In genomic region chr17:13677225-13678148, GRCm38 (mm10) we compare ENCODE assay signal across 11 mouse cellular contexts.
DNase-seq lines count a peak whose midpoint lies in the region; ATAC-seq and TF ChIP-seq lines count a peak whose summit lies in the region.
"Had no signal": no experiment of that assay in that cellular context is flagged by ENCODE, and none has a peak within 500 bp of the region (broad histone marks: within the 10 kb centered on the region; RNA-seq: fewer than 3 reads in every experiment).

No protein-coding gene starts in this region.

- intact Hi-C loops in heart, adult 2 months (cut with DNase I): no loop called here
- intact Hi-C loops in heart, postnatal 14 days (cut with DNase I): no loop called here
- intact Hi-C loops in gastrocnemius, postnatal 36 days (cut with DNase I): no loop called here

- H3K4me1 ChIP-seq in heart, adult 2 months (ENCODE audit: control insufficient read depth, insufficient read depth, low read length): peaks cover 13% of the 10 kb centered on the region
- peaks cover 4% of the 10 kb centered on the region; the same call in 1 of the 2 replicates for H3K4me1 ChIP-seq in lung, postnatal 0 days (ENCODE audit: insufficient read depth, low read depth, low read length)
- peaks cover 3% of the 10 kb centered on the region for H3K4me1 ChIP-seq in hindbrain, embryonic 16.5 days (ENCODE audit: control insufficient read depth, insufficient read depth, low read depth, low read length)
- 0 out of 2 replicates have a peak, but pooled peaks cover 3% of the 10 kb centered on the region for H3K4me1 ChIP-seq in stomach, embryonic 16.5 days (ENCODE audit: control insufficient read depth, insufficient read depth, low read length)

- H3K4me3 ChIP-seq in heart, adult 2 months: no peak overlapping the region
- no peak overlapping the region for H3K4me3 ChIP-seq in lung, postnatal 0 days (ENCODE audit: low read depth, low read length)
- H3K4me3 ChIP-seq in hindbrain, embryonic 16.5 days (ENCODE audit: low read length): no peak overlapping the region
- H3K4me3 ChIP-seq in stomach, embryonic 16.5 days (replicated peaks; ENCODE audit: low read length): no peak overlapping the region

- no peak for ATAC-seq in lung, postnatal 0 days
- no peak for ATAC-seq in hindbrain, embryonic 16.5 days
- no peak for ATAC-seq in stomach, embryonic 16.5 days (ENCODE audit: insufficient read depth, low FRiP score)

- no peak for TF ChIP-seq CTCF in heart, adult 2 months (IDR thresholded peaks at IDR 0.05)
- TF ChIP-seq CTCF in lung, postnatal 0 days (IDR thresholded peaks at IDR 0.05): no peak

- 0 out of 2 replicates have a peak overlapping the region, but pooled peaks have one; percentile 8 for H3K4me2 ChIP-seq in lung, postnatal 0 days (replicated peaks; ENCODE audit: low read depth, low read length)
- peak overlapping the region; percentile 37 for H3K4me2 ChIP-seq in hindbrain, embryonic 16.5 days (ENCODE audit: low read length)
- H3K4me2 ChIP-seq in stomach, embryonic 16.5 days (ENCODE audit: low read depth, low read length): no peak overlapping the region

- H3K79me2 ChIP-seq in heart, adult 2 months (replicated peaks; ENCODE audit: control insufficient read depth, insufficient read depth, low read length): no peaks in the 10 kb centered on the region

- no peaks in the 10 kb centered on the region for H3K27me3 ChIP-seq in heart, adult 2 months (ENCODE audit: control insufficient read depth, insufficient read depth, low read length)
- H3K27me3 ChIP-seq in lung, postnatal 0 days (replicated peaks; ENCODE audit: insufficient read depth, low read length): no peaks in the 10 kb centered on the region
- H3K27me3 ChIP-seq in hindbrain, embryonic 16.5 days (replicated peaks; ENCODE audit: control insufficient read depth, insufficient read depth, low read length): no peaks in the 10 kb centered on the region
- no peaks in the 10 kb centered on the region for H3K27me3 ChIP-seq in stomach, embryonic 16.5 days (ENCODE audit: control insufficient read depth, insufficient read depth, low read length)

- no peaks in the 10 kb centered on the region for H3K9me3 ChIP-seq in lung, postnatal 0 days (ENCODE audit: low read length)
- no peaks in the 10 kb centered on the region for H3K9me3 ChIP-seq in hindbrain, embryonic 16.5 days (ENCODE audit: control insufficient read depth, low read length)
- H3K9me3 ChIP-seq in stomach, embryonic 16.5 days (replicated peaks; ENCODE audit: control insufficient read depth, low read length): no peaks in the 10 kb centered on the region

- no peak for TF ChIP-seq EP300 in heart, adult 2 months (IDR thresholded peaks at IDR 0.05; ENCODE audit: insufficient read depth, low read depth, low read length)
- no peak for TF ChIP-seq EP300 in lung, postnatal 0 days (IDR thresholded peaks at IDR 0.05)

- DNase-seq in heart, adult 2 months: no peak
- no peak for DNase-seq in heart, postnatal 14 days
- peak; percentile 62 for DNase-seq in lung, postnatal 0 days (ENCODE audit: low spot score)
- no peak for DNase-seq in lung, postnatal 10 days
- DNase-seq in gastrocnemius, postnatal 36 days: no peak
- DNase-seq in MN1 (ENCODE audit: low spot score): no peak
- DNase-seq: gastrocnemius, postnatal 25 days; liver; right cerebral cortex, postnatal 14 days had no signal

- TF ChIP-seq POLR2A in heart, adult 2 months (IDR thresholded peaks at IDR 0.05; ENCODE audit: insufficient read depth, low read depth, low read length): no peak

- peaks cover 2% of the 10 kb centered on the region; the same call in 1 of the 2 replicates for H3K36me3 ChIP-seq in heart, adult 2 months (ENCODE audit: control insufficient read depth, insufficient read depth, low read length)
- H3K36me3 ChIP-seq in lung, postnatal 0 days (ENCODE audit: insufficient read depth, low read length): no peaks in the 10 kb centered on the region
- H3K36me3 ChIP-seq in hindbrain, embryonic 16.5 days (ENCODE audit: control insufficient read depth, insufficient read depth, low read length): no peaks in the 10 kb centered on the region
- H3K36me3 ChIP-seq in stomach, embryonic 16.5 days (ENCODE audit: control insufficient read depth, insufficient read depth, low read length): no peaks in the 10 kb centered on the region

- 21% methylated on average over 9 of the region's 9 CpGs for WGBS in heart, adult 2 months
- WGBS in lung, postnatal 0 days: 20% methylated on average over 9 of the region's 9 CpGs
- 24% methylated on average over 9 of the region's 9 CpGs for WGBS in hindbrain, embryonic 16.5 days
- WGBS in stomach, embryonic 16.5 days: 39% methylated on average over 9 of the region's 9 CpGs

- H3K9ac ChIP-seq in heart, adult 2 months (ENCODE audit: low read depth, low read length): peak overlapping the region; percentile 5; the same call in 1 of the 2 replicates
- H3K9ac ChIP-seq in lung, postnatal 0 days (replicated peaks; ENCODE audit: low read depth): no peak overlapping the region
- H3K9ac ChIP-seq in hindbrain, embryonic 16.5 days (ENCODE audit: low read depth, low read length): peak overlapping the region; percentile 46; the same call in 1 of the 2 replicates
- H3K9ac ChIP-seq in stomach, embryonic 16.5 days (ENCODE audit: low read length): peak overlapping the region; percentile 52; the same call in 1 of the 2 replicates

- peak overlapping the region; percentile 10 for H3K27ac ChIP-seq in heart, adult 2 months
- no peak overlapping the region for H3K27ac ChIP-seq in lung, postnatal 0 days (ENCODE audit: low read length)
- peak overlapping the region; percentile 62; the same call in 1 of the 2 replicates for H3K27ac ChIP-seq in hindbrain, embryonic 16.5 days (ENCODE audit: low read depth, low read length)
- no peak overlapping the region for H3K27ac ChIP-seq in stomach, embryonic 16.5 days (ENCODE audit: low read length)

Comparison
In these comparisons a context has a peak if more than half of its experiments do, and no peak if none do; other contexts are left out.
1. H3K27ac ChIP-seq: peak in heart, adult 2 months (single experiment) and hindbrain, embryonic 16.5 days (single experiment); none in lung, postnatal 0 days (single experiment) and stomach, embryonic 16.5 days (single experiment).